Mouse (Mus musculus): ENCODE measurements around the gene Zbtb45.

Zbtb45 gene

DNA sequence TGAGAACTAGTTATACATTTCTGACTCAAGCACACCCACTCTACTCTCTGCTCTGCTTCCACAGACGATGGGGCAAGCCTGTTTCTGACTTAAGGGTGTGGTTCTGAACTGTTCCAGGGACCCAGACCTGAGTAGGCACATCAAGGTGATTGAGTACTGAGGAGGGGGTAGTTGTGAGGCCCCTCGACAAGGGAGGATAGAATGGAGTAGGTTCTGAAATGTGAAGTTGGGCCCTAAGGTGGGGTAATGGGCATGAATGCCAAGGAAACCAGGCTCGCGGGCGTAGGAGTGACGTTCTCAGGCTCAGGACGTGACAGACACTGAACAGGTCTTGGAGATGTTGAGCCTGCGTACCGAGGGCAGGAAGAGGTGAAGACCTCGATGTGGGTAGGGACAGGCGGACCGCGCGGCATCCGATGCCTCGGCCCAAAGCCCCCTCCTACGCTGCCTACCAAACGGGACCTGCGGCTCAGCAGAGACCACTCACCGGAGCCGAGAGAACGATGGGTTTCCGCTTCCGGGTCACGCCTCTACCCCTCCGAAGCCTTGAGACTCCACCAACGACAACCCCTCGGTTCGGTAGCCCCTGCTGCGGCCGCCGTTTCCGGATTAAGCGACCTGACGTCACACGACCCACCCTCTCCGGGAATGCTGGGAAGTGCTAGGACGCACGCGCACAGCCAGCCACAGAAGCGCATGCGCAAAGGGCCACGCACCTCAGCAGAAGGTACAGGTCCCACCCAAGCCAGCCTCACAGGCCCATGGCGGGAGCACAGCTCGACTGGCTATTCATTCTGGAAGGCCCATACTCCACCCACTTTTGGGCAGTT, 24.5 kb upstream of the Zbtb45 start, which contains the start of gene Chmp2a:
Gene Chmp2a, minus strand, starts transcription at position 660 of the 830 bp plus-strand sequence.
- peak; percentile 94 for DNase-seq (ENCODE audit: low spot score)

- no peak for DNase-seq (ENCODE audit: low spot score)
Measured at GRCm38 (mm10) chr7:13033451-13034147, 23.8 kb upstream of the Zbtb45 start.

DNA sequence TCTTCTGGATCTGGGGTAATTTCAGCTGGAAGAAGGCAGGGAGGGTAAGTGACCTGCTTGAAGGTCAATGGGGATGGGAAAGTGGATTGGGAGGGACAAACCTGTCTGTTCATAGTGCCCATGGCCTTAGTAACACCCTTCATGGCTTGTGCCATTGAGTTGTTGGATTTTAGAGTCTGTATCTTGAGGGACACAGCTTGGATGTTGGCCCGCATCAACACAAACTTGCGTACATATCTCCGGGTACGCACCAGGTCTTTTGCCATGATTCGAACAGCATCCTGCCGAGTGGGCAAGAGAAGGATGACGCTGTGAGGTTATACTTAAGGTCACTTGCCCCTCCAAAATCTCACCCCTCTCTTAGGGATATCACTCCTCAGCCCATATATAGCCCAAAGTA, 22.7 kb upstream of the Zbtb45 start:
- DNase-seq (ENCODE audit: low spot score) = no peak

DNA sequence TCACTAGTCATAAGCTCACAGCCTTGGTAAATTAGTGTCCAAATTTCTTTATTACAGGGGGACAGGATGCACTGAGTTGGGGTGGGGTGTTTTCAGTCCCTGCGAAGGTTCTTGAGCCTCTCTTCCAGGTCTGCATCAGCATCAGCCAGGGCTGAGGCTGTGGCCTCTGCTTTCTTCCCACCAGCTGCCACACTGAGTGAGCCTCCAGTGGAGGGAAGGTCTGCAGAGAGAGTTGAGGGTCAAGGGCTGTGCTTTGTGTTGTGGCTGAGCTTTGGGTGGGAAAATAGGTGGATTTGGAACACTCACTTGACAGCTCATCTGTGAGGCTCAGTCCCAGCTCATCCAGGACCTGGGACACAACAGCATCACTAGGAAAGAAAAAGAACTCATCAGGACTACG, 22.1 kb upstream of the Zbtb45 start:
- no peak for DNase-seq (ENCODE audit: low spot score)

DNA sequence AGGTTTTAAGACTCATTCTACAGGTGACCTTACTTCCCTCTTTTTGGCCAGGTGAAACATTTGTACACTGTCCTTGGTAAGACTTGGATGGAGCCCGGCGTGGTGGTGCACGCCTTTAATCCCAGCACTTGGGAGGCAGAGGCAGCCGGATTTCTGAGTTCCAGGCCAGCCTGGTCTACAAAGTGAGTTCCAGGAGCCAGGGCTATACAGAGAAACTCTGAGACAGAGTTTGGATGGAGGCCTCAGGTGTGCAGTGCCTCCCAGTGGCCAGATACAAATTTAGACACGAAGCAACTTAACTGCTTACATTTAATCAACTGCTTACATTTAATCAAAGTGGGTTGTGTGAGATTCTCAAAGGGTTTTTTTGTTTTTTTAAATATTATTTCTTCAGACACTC, 21.2 kb upstream of the Zbtb45 start:
- DNase-seq (ENCODE audit: low spot score) = no peak

- no peak for DNase-seq (ENCODE audit: low spot score)
Measured at GRCm38 (mm10) chr7:13028986-13029385, 19.2 kb upstream of the Zbtb45 start.

DNA sequence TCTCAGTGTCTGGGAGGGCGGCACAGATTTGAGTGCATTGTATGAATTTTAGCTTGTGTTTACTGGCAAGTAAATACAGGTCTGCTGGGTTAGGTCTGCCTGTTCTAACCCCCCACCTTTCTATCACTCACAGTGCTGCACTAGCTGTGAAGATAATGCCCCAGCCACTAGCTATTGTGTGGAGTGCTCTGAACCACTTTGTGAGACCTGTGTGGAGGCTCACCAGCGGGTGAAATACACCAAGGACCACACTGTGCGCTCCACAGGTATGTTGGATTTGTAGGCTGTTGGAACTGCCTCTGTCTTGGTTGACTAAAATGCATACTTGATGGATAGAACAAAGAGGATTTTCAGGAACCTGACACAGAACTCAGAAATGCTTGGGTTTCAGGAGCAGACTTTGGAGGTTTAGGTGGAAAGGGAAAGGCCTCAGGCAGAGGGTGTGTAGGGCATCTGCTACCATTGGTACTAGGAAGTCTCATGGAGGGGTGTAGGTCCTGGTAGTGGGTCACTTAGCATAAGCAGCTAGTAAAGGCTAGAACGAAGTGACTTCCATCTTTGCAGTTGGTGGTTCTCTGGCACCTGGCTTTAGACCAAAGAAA, 15.8 kb upstream of the Zbtb45 start:
- DNase-seq (ENCODE audit: low spot score) = no peak

- DNase-seq (ENCODE audit: low spot score) = peak; percentile 26
Measured at GRCm38 (mm10) chr7:13024805-13025204, 15.0 kb upstream of the Zbtb45 start.

GRCm38 (mm10) chr7:13023928-13024731, 14.3 kb upstream of the Zbtb45 start:
- peak; percentile 70 for DNase-seq (ENCODE audit: low spot score)

DNA sequence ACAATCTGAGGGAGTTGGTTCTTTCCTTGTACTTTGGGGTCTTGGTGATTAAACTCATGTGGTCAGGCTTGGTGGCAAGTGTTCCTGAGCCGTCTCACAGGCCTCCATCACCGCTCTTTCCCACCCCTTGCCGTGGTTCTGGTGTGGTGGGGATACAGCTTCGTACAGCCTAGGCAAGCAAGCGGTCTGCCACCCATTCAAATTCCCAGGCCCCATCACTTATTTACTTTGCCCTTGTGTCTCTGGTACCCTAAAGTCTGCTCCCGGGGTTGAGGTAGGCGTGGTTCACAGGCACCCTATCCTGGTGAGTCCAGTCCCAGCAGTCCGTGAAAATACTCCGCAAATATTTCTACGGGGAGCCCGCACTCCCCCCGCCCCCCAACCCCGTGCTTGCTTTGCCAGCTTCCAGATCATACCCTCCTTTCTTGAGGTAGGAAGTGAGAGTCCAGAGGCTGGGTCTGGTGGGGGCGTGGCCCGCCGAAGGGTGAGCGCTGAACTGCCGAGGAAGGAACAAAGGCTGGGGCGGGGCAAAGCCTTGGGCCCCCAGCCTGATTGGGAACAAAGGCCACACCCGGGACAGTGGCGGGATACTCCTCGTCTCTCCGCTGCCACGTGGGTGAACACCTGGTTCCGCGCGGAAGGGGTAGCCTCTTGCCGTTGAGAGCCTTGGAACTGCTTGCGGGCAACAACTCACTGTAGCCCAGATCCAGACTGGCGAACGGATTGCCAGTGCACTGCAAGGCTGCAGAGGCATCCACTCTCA, 13.1 kb upstream of the Zbtb45 start:
- peak; percentile 32 for DNase-seq (ENCODE audit: low spot score)

DNA sequence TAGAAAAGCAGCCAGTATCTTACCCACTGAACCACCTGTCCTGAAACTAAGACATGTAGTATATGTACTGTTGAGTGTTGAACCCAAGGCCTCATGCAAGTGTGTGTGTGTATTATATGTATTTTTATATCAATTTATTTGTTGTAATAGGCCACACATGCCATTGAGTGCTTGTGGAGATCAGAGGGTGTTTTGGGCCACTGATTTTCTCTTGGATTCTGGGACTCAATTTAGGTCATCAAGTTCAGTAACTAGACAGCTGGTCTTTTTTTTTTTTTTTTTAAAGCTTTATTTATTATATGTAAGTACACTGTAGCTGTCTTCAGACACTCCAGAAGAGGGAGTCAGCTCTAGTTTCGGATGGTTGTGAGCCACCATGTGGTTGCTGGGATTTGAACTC, 5.4 kb upstream of the Zbtb45 start:
- DNase-seq (ENCODE audit: low spot score) = no peak

GRCm38 (mm10) chr7:13014275-13014839, 4.5 kb upstream of the Zbtb45 start:
- DNase-seq (ENCODE audit: low spot score) = no peak

DNA sequence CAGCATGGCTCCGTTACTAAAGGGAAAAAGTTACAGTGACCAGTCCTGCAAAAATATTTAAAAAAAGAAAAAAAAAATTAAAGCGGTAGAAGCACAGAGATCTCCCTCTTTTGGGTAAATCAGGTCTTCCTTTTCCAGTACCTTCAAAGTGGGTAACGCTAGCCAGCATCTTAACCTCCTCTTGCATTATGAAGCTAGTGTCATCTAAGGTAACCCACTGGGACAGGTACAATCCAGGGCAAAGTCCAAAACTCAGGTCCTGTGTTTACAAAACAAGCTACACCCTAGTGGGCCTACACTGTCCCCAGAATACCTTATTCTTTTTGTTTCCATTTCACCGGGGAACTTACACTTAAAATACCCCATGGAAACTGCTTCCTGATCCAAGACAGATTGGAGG, 3.8 kb upstream of the Zbtb45 start:
- no peak for DNase-seq (ENCODE audit: low spot score)

GRCm38 (mm10) chr7:13009143-13010004, 460 bp downstream of the Zbtb45 start:
- DNase-seq (ENCODE audit: low spot score) = peak; percentile 68

DNA sequence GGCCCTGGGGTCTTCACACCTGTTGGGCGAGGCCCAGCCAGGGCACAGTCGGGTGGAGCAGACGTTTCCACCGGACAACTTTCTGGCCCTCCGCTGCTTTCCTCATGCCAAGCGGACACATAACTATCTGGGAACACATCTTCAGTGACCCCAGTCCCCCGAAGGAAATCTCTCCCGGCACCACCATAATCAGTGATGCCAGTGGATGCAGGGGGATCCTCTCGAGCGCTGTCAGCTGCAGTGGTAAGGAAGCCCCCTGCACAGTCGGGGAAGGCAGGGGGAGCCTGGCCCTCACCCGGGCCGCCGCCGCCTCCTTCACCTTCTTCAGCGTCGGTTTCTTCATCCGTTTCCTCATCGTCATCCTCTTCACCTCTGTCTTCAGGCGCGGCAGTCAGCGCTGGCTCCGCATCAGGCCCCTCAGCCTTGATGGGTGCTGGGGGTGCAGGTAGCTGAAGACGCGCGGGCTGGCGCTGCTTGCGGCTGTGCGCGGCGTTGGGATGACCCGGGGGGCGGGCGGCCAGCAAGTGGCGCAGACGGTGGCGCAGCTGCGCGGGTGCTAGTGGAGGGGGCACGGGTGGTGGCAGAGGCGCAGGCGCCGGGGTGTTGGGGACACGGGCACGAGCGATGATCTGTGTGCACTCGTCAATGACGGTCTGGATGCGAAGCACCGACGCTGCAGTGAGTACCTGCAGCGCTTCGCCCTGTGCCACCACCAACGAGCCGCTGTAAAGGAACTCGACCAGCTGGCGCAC, 2.3 kb downstream of the Zbtb45 start:
- no peak for DNase-seq (ENCODE audit: low spot score)

- DNase-seq (ENCODE audit: low spot score) = no peak
Measured at GRCm38 (mm10) chr7:13006531-13006930, 3.3 kb downstream of the Zbtb45 start.

- DNase-seq (ENCODE audit: low spot score) = no peak
Measured at GRCm38 (mm10) chr7:13006011-13006410, 3.8 kb downstream of the Zbtb45 start.

GRCm38 (mm10) chr7:13003380-13003779, 6.5 kb downstream of the Zbtb45 start:
- no peak for DNase-seq (ENCODE audit: low spot score)

GRCm38 (mm10) chr7:13001584-13001983, 8.2 kb downstream of the Zbtb45 start:
- no peak for DNase-seq (ENCODE audit: low spot score)
